Mouse (Mus musculus) mesoderm, embryonic 11.5 days (tissue): ENCODE data around the gene Limk2.

Experiments used
- DNase-seq: peaks from one replicate; pipeline ENCODE4 v3.0.0-alpha.2; 2012; ENCODE audit warnings: low read depth, low spot score

Gene Limk2

DNA sequence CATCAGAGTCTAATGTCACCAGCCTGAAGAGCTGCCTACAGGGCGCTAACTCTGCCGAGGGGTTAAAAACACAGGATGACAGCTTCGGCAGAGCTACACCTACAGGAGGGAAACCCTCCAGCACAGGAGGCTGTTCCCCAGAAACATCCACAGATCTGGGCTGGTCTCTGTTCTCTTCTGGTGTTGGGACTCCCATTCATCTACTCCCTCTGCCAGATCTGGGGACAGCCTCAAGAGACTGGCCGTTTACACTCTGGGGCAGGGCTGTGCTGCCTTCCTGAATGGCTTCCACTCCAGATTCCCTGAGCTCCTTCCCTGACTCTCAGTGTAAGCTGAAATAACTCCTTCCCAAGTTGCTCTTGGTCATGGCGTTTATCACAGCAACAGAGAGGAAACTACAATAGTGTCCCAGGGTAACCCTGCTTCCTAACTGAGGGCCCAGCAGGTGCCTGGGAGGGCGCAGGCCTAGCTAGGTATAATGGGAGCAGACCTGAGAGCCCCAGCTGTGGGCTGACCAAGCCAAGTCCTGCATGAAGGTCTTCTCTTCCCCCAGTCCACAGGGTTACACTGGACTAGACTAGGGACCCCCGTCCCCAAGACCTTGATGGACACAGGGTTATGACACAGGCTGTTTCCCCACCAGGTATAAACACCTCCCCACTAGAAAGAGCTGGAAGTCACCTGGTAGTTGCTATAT is 37.2 kb downstream of the Limk2 start:
- no peak for DNase-seq

DNA sequence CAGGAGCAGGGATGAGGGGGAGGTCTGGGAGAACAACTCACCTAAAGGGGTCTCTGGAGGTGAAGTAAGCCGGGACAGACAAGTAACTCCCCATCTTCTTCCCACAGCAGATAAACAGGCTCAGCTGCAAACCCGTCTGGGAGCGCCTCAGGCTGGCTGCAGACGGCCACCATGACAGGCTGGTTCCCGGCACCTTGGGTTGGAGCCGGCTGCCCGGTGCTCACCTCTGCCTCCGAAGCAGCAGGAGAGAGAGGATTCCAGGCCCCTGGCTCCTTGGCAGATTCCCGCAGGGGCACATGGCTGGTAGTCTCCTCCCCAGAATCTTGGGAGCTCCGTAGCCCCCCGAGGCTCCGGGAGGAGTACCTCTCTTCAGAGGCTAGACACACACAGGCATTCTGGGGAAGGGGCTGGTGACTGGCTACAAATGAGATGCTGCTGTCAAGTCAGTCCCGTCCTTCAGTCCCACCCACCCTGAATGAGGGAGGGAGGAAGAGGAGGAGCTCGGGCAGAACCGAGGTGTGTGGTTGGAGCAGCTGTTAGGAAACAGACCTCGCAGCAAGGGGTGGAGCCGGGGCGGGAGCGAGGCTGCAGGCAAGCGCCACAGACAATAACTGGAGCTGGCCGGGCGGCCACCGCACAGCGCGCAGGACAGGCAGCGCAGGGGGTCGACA is 37.9 kb downstream of the Limk2 start:
- peak; percentile 94 for DNase-seq

DNA sequence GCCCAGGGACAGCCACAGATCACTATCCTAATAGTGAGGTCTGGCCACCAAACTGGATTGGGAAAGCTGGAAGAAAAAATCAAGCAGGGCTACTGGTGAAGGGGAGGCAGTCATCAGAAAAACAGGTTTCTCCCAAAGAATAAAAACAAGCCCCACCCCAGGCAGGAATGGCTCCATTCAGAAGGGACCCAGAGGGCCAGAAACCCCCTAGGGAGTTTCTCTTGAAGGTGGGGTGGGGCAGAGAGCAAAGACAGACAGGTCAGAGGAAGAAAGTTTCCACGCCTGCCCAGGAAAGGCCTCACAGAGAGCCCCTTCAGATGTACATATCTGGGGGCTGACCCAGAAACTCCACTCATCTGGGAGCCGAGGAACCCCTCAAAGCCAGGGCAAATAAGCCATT is 38.8 kb downstream of the Limk2 start:
- no peak for DNase-seq

DNA sequence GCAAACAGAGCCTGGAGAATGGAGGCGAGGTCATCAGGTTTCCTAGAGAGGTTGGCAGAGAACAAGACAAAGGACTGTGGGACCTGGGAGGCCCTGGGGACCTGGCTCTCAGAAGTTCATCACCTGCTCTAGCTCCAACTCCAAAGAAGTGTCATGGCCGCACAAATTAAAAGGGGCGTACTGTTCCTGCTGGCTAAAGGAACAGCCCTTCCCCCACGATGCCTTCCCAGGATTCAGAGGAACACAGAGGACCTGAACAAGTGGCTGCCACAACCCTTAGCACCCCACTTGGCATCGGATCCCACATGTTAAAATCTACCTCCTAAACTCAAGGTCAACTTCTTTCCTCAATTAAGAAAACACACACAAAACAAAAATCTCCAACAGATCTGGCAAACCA is 39.5 kb downstream of the Limk2 start:
- DNase-seq = no peak

DNA sequence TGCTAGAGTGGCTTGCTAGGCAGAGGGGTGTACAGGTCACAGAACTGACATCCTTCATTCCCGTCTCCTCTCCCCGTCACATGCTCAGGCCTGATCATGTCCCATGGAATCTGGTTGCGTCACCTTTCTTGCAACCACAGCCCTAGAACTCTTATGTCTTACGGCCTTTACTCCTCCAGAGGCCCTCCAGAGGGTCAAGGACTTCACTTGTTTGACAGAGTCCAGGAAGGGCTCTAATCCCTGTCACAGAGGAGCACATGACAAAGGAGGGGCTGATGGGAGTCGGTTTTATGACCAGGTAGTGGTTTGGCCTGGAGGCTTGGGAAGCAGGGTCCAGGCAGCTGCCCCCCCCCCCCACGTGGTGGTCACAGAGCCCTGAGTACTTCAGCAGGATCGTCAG is 40.0 kb downstream of the Limk2 start:
- DNase-seq = no peak

DNA sequence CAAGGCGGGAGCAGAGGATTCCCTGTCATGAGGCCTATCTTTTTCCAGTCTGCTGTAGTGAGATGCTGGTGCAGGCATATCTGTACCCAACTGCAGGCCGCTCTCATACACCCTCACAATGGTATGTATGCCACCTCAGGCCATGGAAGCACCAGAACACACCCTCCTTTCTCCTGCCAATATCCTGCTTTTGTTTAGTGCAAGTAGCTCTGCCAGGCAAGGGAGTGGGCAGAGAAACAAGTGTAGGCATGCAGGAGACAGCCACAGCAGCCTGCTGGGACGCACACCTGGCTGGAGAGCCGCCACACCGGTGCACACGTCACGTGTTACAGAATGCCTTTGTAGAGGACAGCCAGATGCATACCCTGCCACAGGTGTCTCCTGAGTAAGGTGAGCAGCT is 42.6 kb downstream of the Limk2 start:
- no peak for DNase-seq

DNA sequence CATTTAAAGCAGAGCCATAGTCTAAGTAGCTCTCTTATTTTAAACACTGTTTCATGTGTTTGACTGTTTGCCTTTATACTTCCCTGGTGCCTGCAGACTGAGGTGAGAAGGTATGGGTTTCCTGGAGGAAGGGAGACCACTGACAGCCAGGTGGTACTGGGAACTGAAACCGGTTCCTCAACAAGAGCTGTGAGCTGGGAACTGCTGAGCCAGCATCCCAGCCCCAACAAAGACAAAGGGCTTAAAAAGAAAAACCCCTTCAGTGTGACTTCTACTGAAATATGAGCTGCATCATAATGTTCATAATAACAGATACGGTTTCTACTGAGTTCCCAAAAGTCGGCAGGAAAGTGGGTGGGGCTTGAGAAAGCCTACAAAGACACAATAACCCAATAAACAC is 46.1 kb downstream of the Limk2 start:
- no peak for DNase-seq

DNA sequence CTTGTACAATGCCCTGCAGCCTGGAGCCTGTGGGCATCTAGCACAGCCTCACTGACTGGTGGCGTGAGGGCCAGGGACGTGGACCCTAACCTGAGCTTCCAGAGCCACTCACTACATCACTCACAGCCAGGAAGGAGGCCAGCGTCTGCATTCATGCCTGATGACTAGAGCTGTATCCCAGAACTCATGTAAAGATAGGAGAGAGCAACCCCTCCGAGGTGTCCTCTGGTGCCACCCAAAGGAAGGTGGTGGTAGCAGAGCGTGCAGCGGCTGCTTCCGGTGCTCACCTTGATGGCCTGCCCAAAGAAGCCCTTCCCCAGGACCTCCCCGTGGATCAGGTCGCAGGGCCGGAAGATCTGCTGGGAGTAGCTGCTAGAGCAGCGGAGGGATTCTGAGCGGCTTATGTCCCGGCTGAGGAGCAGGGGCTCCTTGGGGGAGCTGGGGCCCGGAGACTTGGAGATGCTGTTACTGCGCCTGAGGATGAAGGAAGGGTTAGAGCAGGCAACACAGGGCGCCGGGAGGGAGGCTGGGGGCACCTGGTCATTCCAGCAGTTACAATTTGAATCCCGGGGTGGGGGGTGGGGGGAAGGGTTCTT is 55.9 kb downstream of the Limk2 start:
- DNase-seq = no peak

DNA sequence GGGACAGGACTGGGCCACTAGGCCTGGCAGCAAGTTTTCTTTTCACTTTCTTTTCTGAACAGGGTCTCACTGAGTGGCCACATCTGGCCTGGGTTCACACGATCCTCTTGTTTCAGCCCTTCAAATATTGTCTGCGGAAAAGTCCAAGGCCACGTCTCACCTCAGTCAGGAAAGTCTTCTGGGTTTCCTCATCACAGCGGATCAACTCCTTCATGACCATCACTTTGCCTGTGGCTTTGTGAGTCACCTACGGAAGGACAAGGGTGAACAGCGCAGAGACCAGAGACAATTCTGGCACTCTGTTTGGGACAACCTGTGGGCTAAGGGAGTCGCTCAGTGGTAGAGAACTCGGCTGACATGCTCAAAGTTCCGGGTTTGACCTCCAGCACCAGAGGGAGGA is 56.9 kb downstream of the Limk2 start:
- no peak for DNase-seq

DNA sequence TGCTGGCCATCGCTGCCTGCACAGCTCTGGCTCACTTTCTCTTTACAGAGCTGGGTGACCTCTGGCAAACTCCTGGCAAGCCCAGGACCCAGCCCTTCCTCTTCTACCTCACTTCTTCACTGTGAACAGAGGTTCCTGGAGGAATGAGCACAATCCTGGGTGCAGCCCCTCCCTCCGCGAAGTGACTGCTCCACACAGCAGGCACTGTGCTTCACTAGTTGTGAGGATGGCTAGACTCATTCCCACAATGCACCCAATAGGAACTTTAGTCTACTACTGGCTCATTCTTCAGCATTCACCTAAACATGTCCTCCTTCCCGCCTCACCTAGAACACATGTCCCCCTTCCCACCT is 59.7 kb downstream of the Limk2 start:
- no peak for DNase-seq

DNA sequence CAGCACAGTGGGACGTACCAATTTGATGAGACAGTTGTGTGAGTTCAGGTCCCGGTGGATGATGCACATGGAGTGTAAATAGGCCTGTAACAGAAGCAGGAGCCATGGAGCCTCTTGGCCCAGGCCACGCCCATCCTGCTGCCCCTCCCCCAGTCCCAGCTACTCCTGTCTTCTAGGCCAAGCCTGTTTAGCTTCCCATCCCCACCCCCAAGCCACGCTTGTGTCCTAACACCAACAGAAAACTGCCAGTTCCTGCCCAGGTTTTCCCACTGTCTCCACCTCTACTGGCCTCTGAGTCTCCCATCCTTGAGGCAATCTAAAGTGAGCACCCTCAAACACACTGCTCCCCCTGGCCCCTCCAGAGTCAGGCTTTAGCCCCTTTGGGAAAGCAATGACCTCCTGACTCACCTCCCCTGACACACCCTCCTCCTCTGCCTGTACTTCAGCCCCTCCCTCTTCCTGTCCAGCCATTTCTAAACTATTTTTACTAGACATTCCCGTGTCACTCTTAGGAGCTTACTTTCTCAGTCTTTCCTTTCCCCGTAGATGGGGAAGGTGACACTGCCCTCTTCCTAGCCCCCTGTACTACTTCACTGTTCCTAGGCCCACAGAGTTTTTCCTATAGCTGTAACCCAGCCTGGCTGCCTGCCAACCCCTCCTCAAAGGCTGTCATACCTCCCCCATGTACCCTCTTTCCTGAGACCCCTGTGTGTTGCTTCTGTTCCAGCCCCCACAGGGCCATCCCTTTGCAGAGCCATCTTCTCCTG is 60.2 kb downstream of the Limk2 start:
- DNase-seq = no peak

DNA sequence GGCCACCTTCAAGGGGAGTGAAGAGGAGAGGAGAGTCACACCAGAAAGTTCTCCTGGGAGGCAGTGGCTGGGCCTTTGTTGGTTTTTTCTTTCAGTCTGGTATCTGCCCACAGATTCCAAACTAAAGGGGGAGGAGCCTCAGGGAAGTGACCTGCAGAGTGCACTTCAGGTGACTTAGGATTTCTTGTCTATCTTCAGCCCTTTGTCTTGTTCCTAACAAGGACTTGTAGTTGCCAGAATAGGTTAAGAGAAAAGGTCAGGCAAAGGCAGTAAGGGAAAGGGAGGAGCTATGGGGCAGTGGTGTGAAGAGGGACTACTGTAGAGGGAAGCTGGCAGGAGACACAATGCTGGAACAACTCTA is 61.2 kb downstream of the Limk2 start:
- no peak for DNase-seq

DNA sequence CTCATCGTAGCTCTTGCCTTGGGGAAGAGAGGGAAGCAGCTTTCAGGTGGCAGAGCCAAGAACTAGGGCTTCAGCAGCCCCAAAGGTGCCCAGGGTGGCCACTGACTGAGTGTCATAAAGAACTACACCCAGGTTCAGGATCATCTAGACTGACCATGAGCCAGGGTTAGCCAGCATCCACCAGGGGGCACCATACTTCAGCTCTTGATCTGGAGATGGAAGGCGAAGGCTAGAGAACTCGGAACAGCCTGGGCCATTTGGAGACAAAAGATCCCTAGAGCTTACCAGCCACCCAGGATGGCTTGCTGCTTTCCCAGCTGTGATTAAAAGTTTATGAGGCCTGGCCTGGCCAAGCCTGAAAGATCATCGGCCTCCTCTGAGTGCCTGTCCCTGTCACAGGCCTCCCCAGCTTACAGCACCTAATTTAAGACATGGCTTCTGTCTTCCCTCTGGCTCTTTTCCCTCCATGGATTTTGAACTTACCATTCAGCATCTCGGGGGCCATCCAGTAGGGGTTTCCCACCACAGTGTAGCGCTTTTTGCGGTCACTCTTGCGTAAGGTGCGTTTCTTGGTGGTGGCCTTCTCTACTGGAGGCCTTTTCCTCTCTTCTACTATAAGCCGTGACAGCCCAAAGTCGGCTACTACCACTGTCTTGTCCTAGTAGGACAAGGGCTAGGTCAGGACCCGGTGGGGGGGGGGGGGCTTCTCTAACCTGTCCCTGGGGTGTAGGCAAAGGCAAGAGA is 61.7 kb downstream of the Limk2 start:
- peak; percentile 89 for DNase-seq

DNA sequence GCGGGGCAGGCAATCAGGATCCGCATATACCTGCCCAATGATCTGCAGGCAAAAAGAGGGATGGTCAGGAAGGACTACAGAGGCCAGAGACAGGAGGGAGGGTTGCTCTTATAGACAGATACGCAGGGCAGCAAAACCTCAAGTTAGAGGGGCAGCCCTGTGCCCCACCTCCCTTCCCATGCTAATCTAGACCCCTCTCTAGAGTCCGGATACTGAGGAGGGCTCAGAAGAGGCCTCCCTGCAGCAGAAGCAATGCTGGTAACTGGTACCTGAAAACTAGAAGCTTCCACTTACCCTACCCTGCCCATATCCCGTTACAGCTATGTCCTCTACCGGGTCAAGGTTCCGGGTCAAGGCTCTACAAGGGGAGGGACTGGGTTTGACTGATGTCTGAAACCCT is 62.6 kb downstream of the Limk2 start:
- DNase-seq = no peak

DNA sequence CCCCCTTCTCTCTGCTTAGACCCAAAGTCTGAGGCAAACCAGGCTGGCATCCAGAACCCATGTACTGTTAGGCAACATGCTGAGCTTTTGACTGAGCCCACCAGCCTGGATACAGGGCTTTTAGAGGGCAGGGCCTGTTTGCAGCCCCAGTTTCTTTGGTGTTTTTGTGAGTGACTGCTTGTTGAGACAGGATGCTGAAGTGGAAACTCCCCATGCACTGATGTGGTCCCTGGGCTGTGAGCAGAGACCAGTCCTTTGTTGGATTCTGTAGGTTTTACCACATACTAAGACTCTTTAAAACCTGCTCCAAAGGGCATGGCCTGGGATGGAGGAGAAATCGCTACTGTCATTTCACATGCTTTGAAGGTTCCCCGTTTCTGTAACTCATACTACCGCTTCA is 64.1 kb downstream of the Limk2 start:
- no peak for DNase-seq

DNA sequence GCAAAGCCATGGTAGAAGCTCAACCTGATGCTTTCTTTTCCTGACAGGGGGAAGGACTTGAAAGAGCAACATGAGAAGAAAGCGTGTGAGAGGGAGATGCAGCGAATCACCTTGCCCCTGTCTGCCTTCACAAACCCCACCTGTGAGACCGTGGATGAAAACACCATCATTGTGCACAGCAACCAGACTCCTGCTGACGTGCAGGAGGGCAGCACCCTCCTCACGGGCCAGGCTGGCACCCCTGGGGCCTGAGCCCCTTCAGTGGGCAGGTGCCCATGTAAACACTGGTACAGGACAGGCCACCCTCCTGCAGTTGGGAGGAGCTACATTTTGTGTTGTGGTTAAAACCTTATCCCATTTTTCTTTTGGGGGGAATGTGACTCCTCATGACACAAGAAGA is 67.5 kb downstream of the Limk2 start:
- no peak for DNase-seq

DNA sequence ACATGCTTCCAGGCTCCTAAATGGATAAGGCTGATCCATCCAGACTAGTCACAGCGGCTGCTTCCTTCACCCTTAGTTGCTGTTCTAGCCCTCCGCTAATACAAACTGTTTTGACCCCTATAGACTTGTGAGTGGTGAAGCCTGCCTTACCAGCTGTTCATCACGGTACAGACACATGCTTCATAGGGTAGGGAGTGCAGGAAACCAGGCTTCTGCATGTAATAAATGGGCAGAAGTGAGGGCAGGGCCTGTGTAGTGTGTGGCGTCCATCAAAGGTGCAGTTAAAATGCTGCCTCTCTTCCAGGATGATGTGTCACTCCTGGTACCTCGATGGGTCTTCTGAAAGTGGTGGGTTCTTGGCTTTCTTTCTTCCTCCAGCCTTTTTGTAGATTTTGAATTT is 71.0 kb downstream of the Limk2 start:
- no peak for DNase-seq

DNA sequence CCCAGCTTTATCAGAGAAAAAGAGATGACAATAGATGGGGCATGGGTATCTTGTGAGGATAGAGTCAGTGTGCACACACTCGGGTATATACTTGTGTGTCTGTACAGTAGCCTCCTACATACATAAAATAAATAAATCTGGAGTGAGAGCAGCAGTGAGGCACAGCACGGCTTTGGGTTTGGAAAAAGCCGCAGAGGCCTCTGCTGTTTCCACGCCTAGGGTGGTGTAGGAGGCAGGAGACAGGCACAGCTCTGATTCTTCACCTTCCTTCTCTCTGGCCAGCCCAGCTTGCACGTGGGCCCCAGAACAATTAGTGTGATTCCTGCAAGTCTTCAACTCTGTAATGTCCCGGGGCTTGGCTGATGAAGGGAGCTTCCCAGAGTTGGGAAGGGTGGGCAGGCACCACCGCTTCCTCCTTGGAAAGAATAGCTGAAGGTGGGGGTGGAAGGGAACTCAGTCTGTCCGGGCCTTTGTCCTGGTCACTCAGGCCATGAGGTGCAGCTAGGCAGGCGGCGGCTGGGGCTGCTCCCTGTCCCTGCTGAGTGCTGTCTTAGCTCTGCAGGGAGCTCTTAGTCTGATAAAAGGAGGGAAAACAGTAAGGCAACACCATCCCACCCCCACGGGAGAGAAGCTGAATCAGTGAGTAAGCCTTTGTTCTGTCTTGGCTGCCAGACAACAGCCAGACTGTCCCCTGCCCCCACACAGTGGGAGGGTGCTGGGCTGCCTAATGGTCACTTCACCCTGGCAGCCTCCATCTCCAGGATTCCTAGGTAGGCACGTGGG is 71.6 kb downstream of the Limk2 start:
- peak; percentile 70 for DNase-seq

DNA sequence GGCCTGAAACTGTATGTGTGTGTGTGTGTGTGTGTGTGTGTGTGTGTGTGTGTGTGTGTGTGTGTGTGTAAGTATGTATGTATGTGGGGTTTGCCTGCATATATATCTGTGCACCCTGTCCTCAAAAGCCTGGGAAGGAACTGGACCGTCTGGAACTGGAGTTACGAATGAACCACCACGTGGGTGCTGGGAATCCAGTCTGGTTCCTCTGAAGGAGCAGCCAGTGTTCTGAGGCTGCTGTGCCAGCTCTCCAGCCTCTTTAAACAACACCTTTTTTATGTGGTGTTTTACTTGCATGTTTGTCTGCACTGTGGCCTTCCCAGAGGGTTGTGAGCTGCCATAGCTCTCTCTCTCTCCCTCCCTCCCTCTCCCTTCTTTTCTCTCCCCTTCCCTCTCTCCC is 72.4 kb downstream of the Limk2 start:
- no peak for DNase-seq

DNA sequence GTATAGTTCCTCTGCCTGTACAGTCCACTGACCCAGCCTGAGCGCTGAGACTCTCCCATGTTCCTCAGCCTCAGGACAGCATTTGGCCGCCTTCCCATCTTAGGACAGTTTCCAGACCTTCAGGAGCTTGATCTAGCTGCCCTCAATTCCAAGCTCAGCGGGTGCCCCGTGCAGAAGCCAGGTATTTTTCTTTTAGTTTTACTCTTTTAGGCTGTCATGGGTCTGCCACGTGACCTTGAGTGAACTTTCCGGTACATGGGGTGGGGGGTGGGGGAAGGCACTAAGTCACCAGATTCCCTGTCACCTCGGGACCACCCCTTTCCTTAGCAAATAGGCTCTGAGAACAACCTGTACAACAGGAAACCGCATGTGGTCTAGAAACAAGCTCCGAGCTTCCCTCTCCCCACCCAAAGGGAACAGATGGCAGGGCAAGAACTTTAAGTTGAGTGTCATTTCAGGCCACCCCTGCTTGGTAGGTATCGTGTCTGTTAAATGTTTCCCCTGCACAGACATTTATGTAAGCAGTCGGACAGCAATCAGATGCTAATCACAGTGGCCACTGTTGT is 73.3 kb downstream of the Limk2 start:
- no peak for DNase-seq
